Mouse (Mus musculus) myocyte (in vitro differentiated cells): ENCODE data around the gene Neu4. TPM values are rescaled to one million over a fixed set of nuclear protein-coding genes. Genes with fewer than 3 reads are reported as not detected.
"Not testable (repeated sequence)": the region's sequence is repeated elsewhere in the genome, so short reads cannot be mapped to it uniquely, and the experiment has no call there.

Experiments used
- H3K27me3 ChIP-seq: one replicate; pipeline ENCODE4 v1.6.1; 2011; ENCODE audit not compliant: control insufficient read depth, insufficient read depth, insufficient read length
- H3K36me3 ChIP-seq: one replicate; pipeline ENCODE4 v1.6.1; 2011; ENCODE audit not compliant: control insufficient read depth, insufficient read depth
- H3K4me2 ChIP-seq: one replicate; pipeline ENCODE4 v1.6.1; 2011; ENCODE audit warnings: low read depth, control low read depth
- H3K4me3 ChIP-seq: one replicate; pipeline ENCODE4 v1.5.1; 2011; ENCODE audit warnings: mild to moderate bottlenecking, control low read depth, moderate library complexity
- H3K79me2 ChIP-seq: one replicate; pipeline ENCODE4 v1.6.1; 2011; ENCODE audit not compliant: control insufficient read depth, insufficient read depth
- H3ac ChIP-seq: one replicate; pipeline ENCODE4 v1.6.1; 2011; ENCODE audit not compliant: control insufficient read depth, insufficient read length
- CEBPB ChIP-seq: IDR thresholded peaks from 2 replicates; pipeline ENCODE4 v1.6.1; 2011; ENCODE audit warnings: mild to moderate bottlenecking, moderate library complexity; ENCODE audit not compliant: poor library complexity, insufficient read depth, severe bottlenecking
- E2F4 ChIP-seq: IDR thresholded peaks from one replicate; pipeline ENCODE4 v1.6.1; 2011; ENCODE audit warnings: mild to moderate bottlenecking, control low read depth, moderate library complexity; ENCODE audit not compliant: insufficient read depth
- MAX ChIP-seq: IDR thresholded peaks from one replicate; pipeline ENCODE4 v1.6.1; 2011; ENCODE audit warnings: low read depth, mild to moderate bottlenecking, control low read depth
- MYOD1 ChIP-seq, 3 experiments: IDR thresholded peaks; one replicate each; pipeline ENCODE4 v1.6.1; 2011; ENCODE audit warnings: control low read depth in 2 of 3, low read depth in 2 of 3, mild to moderate bottlenecking in 2 of 3, moderate library complexity in 1 of 3; ENCODE audit not compliant: insufficient read length in 2 of 3, control insufficient read depth in 1 of 3
- MYOG ChIP-seq, 3 experiments: IDR thresholded peaks; one replicate each; pipeline ENCODE4 v1.6.1; 2011; ENCODE audit warnings: control low read depth in 2 of 3, low read depth in 2 of 3, mild to moderate bottlenecking in 2 of 3; ENCODE audit not compliant: insufficient read length in 2 of 3, control insufficient read depth in 1 of 3, insufficient read depth in 1 of 3
- POLR2A ChIP-seq: IDR thresholded peaks from one replicate; pipeline ENCODE4 v1.6.1; 2011; ENCODE audit warnings: low read depth, mild to moderate bottlenecking, control low read depth, moderate library complexity; ENCODE audit not compliant: insufficient read length
- POLR2AphosphoS2 ChIP-seq: IDR thresholded peaks from one replicate; pipeline ENCODE4 v1.6.1; 2011; ENCODE audit warnings: low read depth, control low read depth; ENCODE audit not compliant: insufficient read length
- REST ChIP-seq: IDR thresholded peaks from one replicate; pipeline ENCODE4 v1.6.1; 2011; ENCODE audit warnings: mild to moderate bottlenecking, control low read depth, moderate library complexity; ENCODE audit not compliant: insufficient read depth, insufficient read length
- SRF ChIP-seq: IDR thresholded peaks from one replicate; pipeline ENCODE4 v1.6.1; 2011; ENCODE audit warnings: low read depth; ENCODE audit not compliant: control insufficient read depth, insufficient read length
- TCF12 ChIP-seq: IDR thresholded peaks from one replicate; pipeline ENCODE4 v1.6.1; 2011; ENCODE audit warnings: mild to moderate bottlenecking, control low read depth; ENCODE audit not compliant: poor library complexity, insufficient read depth, severe bottlenecking
- TCF3 ChIP-seq: IDR thresholded peaks from one replicate; pipeline ENCODE4 v1.6.1; 2011; ENCODE audit warnings: low read depth, control low read depth; ENCODE audit not compliant: insufficient read length
- USF1 ChIP-seq: IDR thresholded peaks from one replicate; pipeline ENCODE4 v1.6.1; 2011; ENCODE audit warnings: low read depth, mild to moderate bottlenecking, control low read depth, moderate library complexity
- polyA plus RNA-seq: library from polyadenylated mRNA; unstranded; fragments of >200 nt; fragmentation: generic; extraction: Trizol; gene quantifications from one replicate; pipeline ENCODE4 v1.2.1, GENCODE M21; 2012; ENCODE audit warnings: missing spikeins

Gene Neu4
- polyA plus RNA-seq, 1 experiment: not detected

DNA sequence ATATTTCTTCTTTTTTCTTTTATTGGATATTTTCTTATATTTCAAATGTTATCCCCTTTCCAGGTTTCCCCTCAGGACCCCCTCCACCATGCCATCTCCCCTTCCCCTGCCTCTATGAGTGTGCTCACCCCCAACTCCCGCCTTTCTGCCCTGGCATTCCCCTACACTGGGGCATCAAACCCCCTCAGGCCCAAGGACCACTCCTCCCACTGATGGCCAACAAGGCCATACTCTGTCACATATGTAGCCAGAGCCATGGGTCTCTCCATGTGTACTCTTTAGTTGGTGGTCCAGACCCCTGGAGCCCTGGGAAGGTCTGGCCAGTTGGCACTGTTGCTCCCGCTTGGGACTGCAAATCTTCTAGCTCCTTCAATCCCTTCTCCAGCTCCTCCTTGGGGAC is 37.1 kb downstream of the Neu4 start:
- no peaks in the 10 kb centered on the region for H3K36me3 ChIP-seq
- H3K27me3 ChIP-seq: peaks cover 6% of the 10 kb centered on the region
- no peaks in the 10 kb centered on the region for H3K79me2 ChIP-seq
- no peak overlapping the region for H3K4me2 ChIP-seq
- no peak overlapping the region for H3K4me3 ChIP-seq
- no peak overlapping the region for H3ac ChIP-seq
- TF ChIP-seq MYOD1 (IDR thresholded peaks at IDR 0.05; ENCODE audit: control insufficient read depth in 1 of 3, insufficient read length in 2 of 3, low read depth in 2 of 3): no peak
- TF ChIP-seq SRF: no peak
- TF ChIP-seq POLR2A: no peak
- TF ChIP-seq MYOG (IDR thresholded peaks at IDR 0.05; ENCODE audit: control insufficient read depth in 1 of 3, insufficient read depth in 1 of 3, insufficient read length in 2 of 3, low read depth in 2 of 3): no peak
- TF ChIP-seq CEBPB: no peak
- TF ChIP-seq E2F4: no peak
- TF ChIP-seq TCF3: no peak
- no peak for TF ChIP-seq POLR2AphosphoS2

DNA sequence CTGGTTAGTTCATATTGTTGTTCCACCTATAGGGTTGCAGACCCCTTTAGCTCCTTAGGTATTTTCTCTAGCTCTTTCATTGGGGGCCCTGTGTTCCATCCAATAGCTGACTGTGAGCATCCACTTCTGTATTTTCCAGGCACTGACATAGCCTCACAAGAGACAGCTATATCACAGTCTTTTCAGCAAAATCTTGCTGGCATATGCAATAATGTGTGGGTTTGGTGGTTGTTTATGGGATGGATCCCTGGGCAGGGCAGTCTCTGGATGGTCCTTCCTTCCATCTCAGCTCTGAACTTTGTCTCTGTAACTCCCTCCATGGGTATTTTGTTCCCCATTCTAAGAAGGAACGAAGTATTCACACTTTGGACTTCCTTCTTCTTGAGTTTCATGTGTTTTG is 38.0 kb downstream of the Neu4 start:
- H3K36me3 ChIP-seq, H3K4me2 ChIP-seq, H3ac ChIP-seq, H3K4me3 ChIP-seq, H3K27me3 ChIP-seq, H3K79me2 ChIP-seq: not testable (repeated sequence)

DNA sequence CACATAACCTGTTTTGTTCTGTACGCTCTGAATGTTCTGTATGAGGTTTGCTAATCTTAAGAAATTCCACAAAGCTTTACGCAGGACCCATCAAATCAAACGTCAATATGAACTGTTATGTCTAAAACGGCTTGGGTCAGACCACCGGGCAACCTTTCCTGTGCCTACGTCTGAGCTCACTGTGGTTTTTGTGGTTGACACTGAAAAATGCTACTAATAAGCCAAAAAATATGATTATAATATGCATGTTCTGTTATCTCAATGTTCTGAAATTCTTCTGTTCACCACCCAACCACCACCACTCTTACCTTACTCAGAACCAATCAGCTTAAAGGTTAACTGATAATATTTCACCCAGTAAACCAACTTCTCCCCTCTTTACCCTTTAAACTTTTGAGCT is 54.5 kb downstream of the Neu4 start:
- Histone ChIP-seq H3K4me2 (no peak overlapping the region), H3K27me3 (peaks cover 5% of the 10 kb centered on the region), H3K79me2 (no peaks in the 10 kb centered on the region), H3K4me3 (no peak overlapping the region), H3K36me3 (no peaks in the 10 kb centered on the region), H3ac (no peak overlapping the region)
- TF ChIP-seq USF1 (no peak), TCF3 (no peak), SRF (no peak), MYOD1 (IDR thresholded peaks at IDR 0.05; ENCODE audit: control insufficient read depth in 1 of 3, insufficient read length in 2 of 3, low read depth in 2 of 3) (no peak), POLR2AphosphoS2 (no peak), E2F4 (no peak), TCF12 (no peak), POLR2A (no peak), MAX (no peak), REST (no peak), CEBPB (no peak)

- no peaks in the 10 kb centered on the region for H3K36me3 ChIP-seq
- no peak overlapping the region for H3ac ChIP-seq
- H3K4me2 ChIP-seq: no peak overlapping the region
- H3K4me3 ChIP-seq: no peak overlapping the region
- no peaks in the 10 kb centered on the region for H3K79me2 ChIP-seq
- H3K27me3 ChIP-seq: peaks cover 21% of the 10 kb centered on the region
- TF ChIP-seq CEBPB (no peak), MAX (no peak), MYOD1 (IDR thresholded peaks at IDR 0.05; ENCODE audit: control insufficient read depth in 1 of 3, insufficient read length in 2 of 3, low read depth in 2 of 3) (no peak), TCF3 (no peak), USF1 (no peak), MYOG (IDR thresholded peaks at IDR 0.05; ENCODE audit: control insufficient read depth in 1 of 3, insufficient read depth in 1 of 3, insufficient read length in 2 of 3, low read depth in 2 of 3) (no peak), POLR2AphosphoS2 (no peak), TCF12 (no peak), POLR2A (no peak), E2F4 (no peak), REST (no peak), SRF (no peak)
Measured at GRCm38 (mm10) chr1:94076702-94077101, 56.5 kb downstream of the Neu4 start.

Other genes starting within 250 kb of the Neu4 start
- 81.4 TPM for gene Dtymk, start 218.5 kb upstream of the Neu4 start, polyA plus RNA-seq
- gene Ing5, start 216.5 kb upstream of the Neu4 start, polyA plus RNA-seq: 3.3 TPM
- 7.6 TPM for gene D2hgdh, start 195.5 kb upstream of the Neu4 start, polyA plus RNA-seq
- gene Gal3st2, start 159.1 kb upstream of the Neu4 start, polyA plus RNA-seq: 0.14 TPM
- not detected for gene Gal3st2b, start 102.1 kb upstream of the Neu4 start, polyA plus RNA-seq
- gene Gal3st2c, start 29.9 kb upstream of the Neu4 start, polyA plus RNA-seq: not detected
- not detected for gene Pdcd1, start 32.1 kb downstream of the Neu4 start, polyA plus RNA-seq